Mouse (Mus musculus) E14TG2a.4 (cell line): ENCODE results near the gene Wdr46.
A peak's percentile ranks its signal among the peaks of the same experiment; 100 is the strongest.

ENCODE experiments used
- CTCF ChIP-seq: conservative IDR thresholded peaks from 2 replicates; pipeline ENCODE4 v1.5.1; 2014; ENCODE audit warnings: low read length
- NANOG ChIP-seq: IDR thresholded peaks from 2 replicates; pipeline ENCODE4 v1.6.1; 2014; ENCODE audit warnings: borderline replicate concordance, low read length, mixed read lengths
- POU5F1 ChIP-seq: IDR thresholded peaks from 2 replicates; pipeline ENCODE4 v1.6.1; 2014; ENCODE audit warnings: low read length, borderline replicate concordance

DNA sequence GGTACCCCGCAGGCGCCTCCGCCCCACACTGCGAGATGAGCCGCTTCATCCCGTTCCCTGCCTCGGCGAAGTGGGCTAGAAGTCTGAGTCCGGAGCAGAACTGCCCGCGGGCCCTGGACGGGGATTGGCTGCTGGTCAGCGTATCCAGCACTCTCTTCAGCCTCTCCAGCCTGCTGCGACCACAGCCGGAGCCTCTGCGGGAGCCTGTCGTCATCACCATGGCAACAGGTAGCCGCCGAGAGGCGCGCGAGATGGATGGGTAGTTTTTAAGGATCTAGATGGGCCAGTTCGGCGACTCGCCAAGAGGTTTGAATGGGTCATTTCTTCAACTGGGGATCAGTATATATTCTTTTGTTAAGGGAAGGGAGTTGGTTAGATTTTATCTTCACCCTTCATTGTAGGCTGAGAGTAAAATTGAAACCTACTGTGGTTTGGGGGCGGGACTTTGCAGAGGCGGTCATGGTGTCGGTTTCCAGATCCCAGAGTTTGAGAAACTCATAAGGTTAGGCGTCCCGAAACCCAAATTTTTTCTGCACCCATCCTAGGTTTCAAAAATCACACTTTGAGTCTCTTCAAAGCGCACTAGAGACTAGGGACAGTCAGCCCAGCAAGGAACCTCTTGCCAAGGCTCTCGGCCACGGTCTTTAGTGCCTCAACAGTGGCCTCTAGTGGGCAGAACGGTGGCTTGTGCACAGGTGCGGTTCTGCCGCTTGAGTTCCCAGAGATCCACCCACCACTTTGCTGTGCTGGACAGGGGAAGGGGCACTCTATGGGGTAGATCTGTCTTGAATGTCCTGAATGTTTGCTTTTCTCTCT is 20.0 kb upstream of the Wdr46 start:
- TF ChIP-seq CTCF (peak; percentile 86), POU5F1 (no peak), NANOG (no peak)
